Mouse (Mus musculus): Measurements from ENCODE around the gene Cytl1. TPM values are rescaled to one million over a fixed set of nuclear protein-coding genes. Genes with fewer than 3 reads are reported as not detected.

The Cytl1 gene
- 0.29 and 1.3 TPM in 2 replicates for polyA plus RNA-seq (2015; fragmentation: Nextera tagmentation; extraction: Ambion mirVana)

DNA sequence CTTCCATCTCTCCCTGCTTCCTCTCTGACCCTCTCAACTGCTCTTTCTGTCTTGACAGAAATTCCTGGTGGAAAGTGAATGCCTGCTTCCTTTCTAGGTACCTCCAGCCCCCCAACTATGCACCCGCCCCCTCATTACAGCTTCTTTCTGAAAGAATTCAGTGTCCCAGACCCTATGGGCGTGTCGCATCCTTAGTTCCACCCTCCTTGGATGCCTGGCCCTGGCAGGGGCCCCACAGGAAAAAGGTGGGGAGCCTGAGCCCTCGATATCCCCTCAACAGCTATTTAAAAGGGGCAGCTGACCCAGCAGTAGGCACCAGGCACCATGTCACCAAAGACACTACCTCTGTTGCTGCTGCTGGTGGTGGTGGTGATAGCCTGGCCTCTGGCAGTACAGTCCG, at the start of gene Cytl1:
Gene Cytl1 (plus strand): TSS at position 296 of the 400 bp plus-strand sequence.

GRCm38 (mm10) chr5:37716505-37717372, 18.6 kb upstream of the Cytl1 start, which contains the start of gene Stk32b:
Gene Stk32b (minus strand): TSS chr5:37717171.

Other genes with a start within 250 kb of the Cytl1 start
- gene Stk32b, start 18.3 kb upstream of the Cytl1 start, polyA plus RNA-seq (2015; fragmentation: Nextera tagmentation; extraction: Ambion mirVana), result 0.13 TPM in 1 of 2 replicates, not detected in the other
- gene Msx1, start 89.1 kb downstream of the Cytl1 start, polyA plus RNA-seq (2015; fragmentation: Nextera tagmentation; extraction: Ambion mirVana), result 2.8 and 2.9 TPM in 2 replicates